Comparison of ENCODE assay signal across 23 mouse cellular contexts in the genomic region with DNA sequence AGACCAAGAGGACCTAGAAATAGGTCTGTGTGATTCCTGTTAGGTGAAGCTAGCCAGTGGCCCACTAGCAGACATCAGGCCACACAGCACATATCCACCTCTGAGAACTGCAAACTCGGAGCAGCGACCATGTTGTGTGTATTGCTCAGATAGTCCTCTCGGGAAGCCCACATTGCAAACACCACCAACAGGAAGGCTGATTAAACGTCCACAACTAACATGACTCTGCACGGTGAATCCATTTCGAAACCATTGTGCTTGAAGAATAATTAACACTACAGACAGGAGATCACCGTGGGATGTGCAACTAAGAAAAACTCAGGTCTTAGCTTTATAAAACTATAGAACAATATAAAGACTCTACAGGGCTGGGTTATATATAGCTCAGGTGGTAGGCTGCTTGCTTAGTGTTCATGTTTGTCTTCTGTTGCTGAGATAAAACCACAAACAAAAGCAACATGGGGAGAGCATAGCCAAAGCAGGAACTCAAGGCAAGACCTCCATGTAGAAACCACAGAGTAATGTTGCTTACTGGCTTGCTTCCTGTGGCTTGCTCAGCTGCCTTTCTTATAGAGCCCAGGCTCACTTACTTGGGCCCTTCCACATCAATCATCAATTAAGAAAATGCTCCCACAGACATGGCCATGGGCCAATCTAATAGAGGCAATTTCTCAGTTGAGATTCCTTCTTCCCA. TPM values are rescaled to one million over a fixed set of nuclear protein-coding genes. Genes with fewer than 3 reads are reported as not detected.
DNase-seq lines count a peak whose midpoint lies in the region; ATAC-seq and TF ChIP-seq lines count a peak whose summit lies in the region.
"Had no signal": no experiment of that assay in that cellular context is flagged by ENCODE, and none has a peak within 500 bp of the region (broad histone marks: within the 10 kb centered on the region; RNA-seq: fewer than 3 reads in every experiment).

No protein-coding gene starts in this region.

- no peaks in the 10 kb centered on the region for H3K36me3 ChIP-seq in liver, embryonic 15.5 days (replicated peaks)
- no peaks in the 10 kb centered on the region for H3K36me3 ChIP-seq in small intestine, adult 2 months (ENCODE audit: control insufficient read depth, insufficient read depth, low read length)
- H3K36me3 ChIP-seq: forebrain, embryonic 15.5 days; G1E; intestine, embryonic 15.5 days; midbrain, embryonic 12.5 days; neural tube, embryonic 13.5 days had no signal

- TF ChIP-seq CTCF in small intestine, adult 2 months (IDR thresholded peaks at IDR 0.05; ENCODE audit: extremely low read depth, insufficient read length, insufficient replicate concordance, low read depth, low read length), result no peak

- ATAC-seq in activated CD4-positive, CD25-positive, alpha-beta regulatory T cell, adult 4 months, result peak; percentile 71
- ATAC-seq in liver, embryonic 15.5 days (ENCODE audit: insufficient read depth), result no peak
- ATAC-seq: forebrain, embryonic 15.5 days; intestine, embryonic 15.5 days had no signal

- no peak for TF ChIP-seq POLR2A in small intestine, adult 2 months (IDR thresholded peaks at IDR 0.05; ENCODE audit: low read depth, low read length)

- H3K27ac ChIP-seq in liver, embryonic 15.5 days (replicated peaks), result 0 out of 2 replicates have a peak overlapping the region, but pooled peaks have one; percentile 24
- H3K27ac ChIP-seq in small intestine, adult 2 months (ENCODE audit: insufficient read depth, low read depth, low read length), result peak overlapping the region; percentile 53
- H3K27ac ChIP-seq: forebrain, embryonic 15.5 days; intestine, embryonic 15.5 days; left cerebral cortex, adult 2 months; midbrain, embryonic 12.5 days; neural tube, embryonic 13.5 days had no signal

- 26% methylated on average over 7 of the region's 7 CpGs for WGBS in liver, embryonic 15.5 days (ENCODE audit: insufficient replicate concordance)
- 78% methylated on average over 7 of the region's 7 CpGs for WGBS in small intestine, adult 2 months

- H3K9me3 ChIP-seq in liver, embryonic 15.5 days (replicated peaks), result no peaks in the 10 kb centered on the region
- H3K9me3 ChIP-seq: forebrain, embryonic 15.5 days; G1E; intestine, embryonic 15.5 days; midbrain, embryonic 12.5 days; neural tube, embryonic 13.5 days had no signal

- no peaks in the 10 kb centered on the region for H3K27me3 ChIP-seq in liver, embryonic 15.5 days
- no peaks in the 10 kb centered on the region for H3K27me3 ChIP-seq in small intestine, adult 2 months (ENCODE audit: control insufficient read depth, insufficient read depth, low read length)
- H3K27me3 ChIP-seq: forebrain, embryonic 15.5 days; intestine, embryonic 15.5 days; midbrain, embryonic 12.5 days; neural tube, embryonic 13.5 days had no signal

- DNase-seq in thymus, postnatal 0 days (ENCODE audit: low spot score), result peak; percentile 49
- DNase-seq in thymus, adult 18-20 months, result no peak
- no peak for DNase-seq in adrenal gland, postnatal 4 days (ENCODE audit: low spot score in 2 of 2)
- no peak for DNase-seq in c-Kit-positive CD71-positive TER-119-positive erythroid progenitor cells, embryonic 14.5 days (ENCODE audit: low spot score)
- no peak for DNase-seq in embryo, embryonic 10.5 days (ENCODE audit: low spot score)
- DNase-seq: adrenal gland, postnatal 36 days; cerebellum, adult 9-11 months; embryo, embryonic 11 days; gastrocnemius, postnatal 36 days; kidney, adult 9 months; kidney, postnatal 36 days; layer of hippocampus, adult 9-11 months; lung, adult 2 months; right cerebral cortex, adult 18-20 months had no signal

- H3K4me3 ChIP-seq in liver, embryonic 15.5 days (replicated peaks), result no peak overlapping the region
- no peak overlapping the region for H3K4me3 ChIP-seq in small intestine, adult 2 months (ENCODE audit: low read depth, low read length)
- H3K4me3 ChIP-seq: forebrain, embryonic 15.5 days; intestine, embryonic 15.5 days; left cerebral cortex, adult 2 months; midbrain, embryonic 12.5 days; neural tube, embryonic 13.5 days had no signal

- H3K4me1 ChIP-seq in liver, embryonic 15.5 days (replicated peaks), result peaks cover 39% of the 10 kb centered on the region
- H3K4me1 ChIP-seq in small intestine, adult 2 months (ENCODE audit: control insufficient read depth, insufficient read depth, insufficient read length, low read length), result peaks cover 10% of the 10 kb centered on the region; the same call in 1 of the 2 replicates
- H3K4me1 ChIP-seq: forebrain, embryonic 15.5 days; midbrain, embryonic 12.5 days had no signal

- 0 out of 2 replicates have a peak overlapping the region, but pooled peaks have one; percentile 2 for H3K4me2 ChIP-seq in liver, embryonic 15.5 days
- H3K4me2 ChIP-seq: forebrain, embryonic 15.5 days; intestine, embryonic 15.5 days; midbrain, embryonic 12.5 days; neural tube, embryonic 13.5 days had no signal

- no peak overlapping the region for H3K9ac ChIP-seq in liver, embryonic 15.5 days
- H3K9ac ChIP-seq: forebrain, embryonic 15.5 days; intestine, embryonic 15.5 days; midbrain, embryonic 12.5 days; neural tube, embryonic 13.5 days had no signal

RNA-seq across cellular contexts. Expression of gene Mrvi1, which starts 4.4 kb away (rescaled TPM):
- polyA plus RNA-seq in thymus, postnatal 0 days (2015; fragmentation: Nextera tagmentation; extraction: Ambion mirVana), result 0.92 and 1.1 TPM in 2 replicates
- polyA plus RNA-seq in activated CD4-positive, CD25-positive, alpha-beta regulatory T cell, adult 4 months (2017; shearing (Covaris generic)), result under 1 TPM; 0.66 to 0.93 TPM
- 4.0 and 4.3 TPM in 2 replicates for polyA plus RNA-seq in liver, embryonic 15.5 days (2015; fragmentation: Nextera tagmentation; extraction: Ambion mirVana)
- polyA plus RNA-seq in small intestine, adult 2 months (2012; rRNA removed), result 11.7 and 14.8 TPM in 2 replicates
- total RNA-seq in adrenal gland, postnatal 4 days (2021), result 10 to 100 TPM; 15.4 to 17.6 TPM

RNA-seq across cellular contexts. Expression of gene Ctr9, which starts 50.9 kb away (rescaled TPM):
- 42.2 and 45.3 TPM in 2 replicates for polyA plus RNA-seq in thymus, postnatal 0 days (2015; fragmentation: Nextera tagmentation; extraction: Ambion mirVana)
- 10 to 100 TPM; 31.5 to 34.1 TPM for polyA plus RNA-seq in activated CD4-positive, CD25-positive, alpha-beta regulatory T cell, adult 4 months (2017; shearing (Covaris generic))
- polyA plus RNA-seq in liver, embryonic 15.5 days (2015; fragmentation: Nextera tagmentation; extraction: Ambion mirVana), result 21.8 and 22.3 TPM in 2 replicates
- 2.3 and 3.9 TPM in 2 replicates for polyA plus RNA-seq in small intestine, adult 2 months (2012; rRNA removed)
- 10 to 100 TPM; 60.1 to 63.2 TPM for total RNA-seq in adrenal gland, postnatal 4 days (2021)
